Mouse (Mus musculus) neural tube, postnatal 0 days (tissue): ENCODE data around the gene H2-Q4. TPM values are rescaled to one million over a fixed set of nuclear protein-coding genes. Genes with fewer than 3 reads are reported as not detected.

Source experiments
- polyA plus RNA-seq: library from polyadenylated mRNA; unstranded; fragments of >200 nt; fragmentation: Nextera tagmentation; extraction: Ambion mirVana; gene quantifications from 2 replicates; pipeline ENCODE4 v1.2.1, GENCODE M21; 2015

H2-Q4 gene
- 0.97 and 1.9 TPM in 2 replicates for polyA plus RNA-seq

DNA sequence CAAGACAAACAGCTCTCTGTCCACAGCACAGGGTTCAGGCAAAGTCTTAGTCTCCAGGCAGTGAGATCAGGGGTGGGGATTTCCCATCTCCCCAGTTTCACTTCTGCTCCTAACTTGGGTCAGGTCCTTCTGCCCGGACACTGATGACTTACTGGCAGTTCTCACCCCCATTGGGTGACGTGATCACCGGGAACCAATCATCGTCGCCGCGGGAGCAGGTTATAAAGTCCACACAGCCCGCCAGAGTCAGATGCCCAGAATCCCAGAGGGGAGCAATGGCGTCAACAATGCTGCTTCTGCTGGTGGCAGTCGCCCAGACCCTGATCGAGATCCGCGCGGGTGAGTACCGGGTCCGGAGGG is at the start of gene H2-Q4:
Gene H2-Q4, plus strand, starts transcription at position 249 of the 360 bp plus-strand sequence.

DNA sequence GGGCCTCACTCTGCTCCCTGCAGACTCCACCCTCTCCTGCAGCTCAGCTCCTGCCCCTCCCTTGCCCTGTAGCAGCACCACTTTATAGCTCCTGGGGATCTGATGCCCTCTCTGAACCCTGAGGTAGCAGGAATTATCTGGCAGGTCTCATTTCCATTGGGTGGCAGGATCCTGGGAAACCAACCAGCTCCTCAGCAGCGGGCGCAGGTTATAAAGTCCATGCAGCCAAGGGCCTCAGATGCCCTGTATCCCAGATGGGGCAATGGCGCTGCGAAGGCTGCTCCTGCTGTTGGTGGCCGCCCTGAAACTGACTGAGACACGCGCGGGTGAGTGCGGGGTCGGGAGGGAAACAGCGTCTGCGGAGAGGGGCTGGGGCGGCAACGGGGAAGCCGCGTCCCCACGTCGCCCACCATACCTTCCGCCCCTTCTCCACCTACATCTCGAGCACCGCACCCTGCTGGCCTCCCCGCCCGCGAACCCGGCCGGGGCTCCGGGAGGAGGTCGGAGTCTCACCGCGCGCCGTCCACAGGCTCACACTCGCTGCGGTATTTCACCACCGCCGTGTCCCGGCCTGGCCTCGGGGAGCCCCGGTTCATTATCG is 37.2 kb upstream of the H2-Q4 start, which contains the start of gene H2-Q2:
Gene H2-Q2, plus strand, starts transcription at position 172 of the 601 bp plus-strand sequence.

DNA sequence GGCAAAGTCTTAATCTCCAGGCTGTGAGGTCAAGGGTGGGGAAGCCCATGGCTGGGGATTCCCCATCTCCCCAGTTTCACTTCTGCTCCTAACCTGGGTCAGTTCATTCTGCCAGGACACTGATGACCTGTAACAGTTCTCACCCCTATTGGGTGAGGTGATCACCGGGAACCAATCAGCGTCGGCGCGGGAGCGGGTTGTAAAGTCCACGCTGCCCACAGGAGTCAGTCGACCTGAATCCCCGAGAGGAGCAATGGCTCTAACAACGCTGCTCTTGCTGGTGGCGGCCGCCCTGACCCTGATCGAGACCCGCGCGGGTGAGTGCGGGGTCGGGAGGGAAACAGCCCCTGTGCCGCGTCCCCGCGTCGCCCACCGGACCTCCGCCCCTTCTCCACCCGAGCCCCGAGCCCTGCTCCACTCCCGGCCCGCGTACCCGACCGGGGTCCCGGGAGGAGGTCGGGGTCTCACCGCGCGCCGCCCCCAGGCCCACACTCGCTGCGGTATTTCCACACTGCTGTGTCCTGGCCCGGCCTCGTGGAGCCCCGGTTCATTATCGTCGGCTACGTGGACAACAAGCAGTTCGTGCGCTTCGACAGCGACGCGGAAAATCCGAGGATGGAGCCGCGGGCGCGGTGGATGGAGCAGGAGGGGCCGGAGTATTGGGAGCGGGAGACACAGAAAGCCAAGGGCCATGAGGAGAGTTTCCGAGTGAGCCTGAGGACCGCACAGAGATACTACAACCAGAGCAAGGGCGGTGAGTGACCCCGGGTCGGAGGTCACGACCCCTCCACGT is 45.4 kb downstream of the H2-Q4 start, which contains the start of gene H2-Q6:
Gene H2-Q6, plus strand, starts transcription at position 227 of the 793 bp plus-strand sequence.

Other genes with a start within 250 kb of the H2-Q4 start
- gene Apom, start 247.6 kb upstream of the H2-Q4 start, polyA plus RNA-seq, result 0.21 TPM in 1 of 2 replicates, not detected in the other
- 51.1 and 58.5 TPM in 2 replicates for gene Bag6, start 244.4 kb upstream of the H2-Q4 start, polyA plus RNA-seq
- 109 and 138 TPM in 2 replicates for gene Prrc2a, start 214.7 kb upstream of the H2-Q4 start, polyA plus RNA-seq
- 15.4 and 15.5 TPM in 2 replicates for gene Aif1, start 203.5 kb upstream of the H2-Q4 start, polyA plus RNA-seq
- 10.1 and 10.9 TPM in 2 replicates for gene Lst1, start 191.2 kb upstream of the H2-Q4 start, polyA plus RNA-seq
- 1.4 and 1.6 TPM in 2 replicates for gene Ltb, start 185.2 kb upstream of the H2-Q4 start, polyA plus RNA-seq
- 0.12 TPM in 1 of 2 replicates, not detected in the other for gene Tnf, start 177.6 kb upstream of the H2-Q4 start, polyA plus RNA-seq
- gene Lta, start 174.3 kb upstream of the H2-Q4 start, polyA plus RNA-seq, result 0.71 and 1.0 TPM in 2 replicates
- gene Gm16181, start 158.8 kb upstream of the H2-Q4 start, polyA plus RNA-seq, result 0.46 and 0.48 TPM in 2 replicates
- 210 and 227 TPM in 2 replicates for gene Atp6v1g2, start 146.0 kb upstream of the H2-Q4 start, polyA plus RNA-seq
- 12.5 and 13.2 TPM in 2 replicates for gene Nfkbil1, start 143.8 kb upstream of the H2-Q4 start, polyA plus RNA-seq
- gene Ddx39b, start 137.9 kb upstream of the H2-Q4 start, polyA plus RNA-seq, result 251 and 271 TPM in 2 replicates
- gene H2-D1, start 116.9 kb upstream of the H2-Q4 start, polyA plus RNA-seq, result 158 and 172 TPM in 2 replicates
- 0.65 and 1.1 TPM in 2 replicates for gene H2-Q1, start 59.2 kb upstream of the H2-Q4 start, polyA plus RNA-seq
- gene H2-Q2, start 37.4 kb upstream of the H2-Q4 start, polyA plus RNA-seq, result 9.1 and 10.5 TPM in 2 replicates
- 0.92 and 1.9 TPM in 2 replicates for gene H2-Q6, start 45.2 kb downstream of the H2-Q4 start, polyA plus RNA-seq
- gene H2-Q7, start 59.5 kb downstream of the H2-Q4 start, polyA plus RNA-seq, result 4.0 and 6.8 TPM in 2 replicates
- gene H2-Q10, start 90.5 kb downstream of the H2-Q4 start, polyA plus RNA-seq, result 0.56 and 0.66 TPM in 2 replicates
- gene Pou5f1, start 126.4 kb downstream of the H2-Q4 start, polyA plus RNA-seq, result not detected in 2 replicates
- gene Tcf19, start 137.2 kb downstream of the H2-Q4 start, polyA plus RNA-seq, result 10.5 and 11.8 TPM in 2 replicates
- 2.6 and 3.4 TPM in 2 replicates for gene Cchcr1, start 137.5 kb downstream of the H2-Q4 start, polyA plus RNA-seq
- 0.28 and 0.44 TPM in 2 replicates for gene Psors1c2, start 153.6 kb downstream of the H2-Q4 start, polyA plus RNA-seq
- 0.05 TPM in 1 of 2 replicates, not detected in the other for gene Cdsn, start 172.5 kb downstream of the H2-Q4 start, polyA plus RNA-seq
- not detected in 2 replicates for gene 2300002M23Rik, start 187.8 kb downstream of the H2-Q4 start, polyA plus RNA-seq
- gene Sfta2, start 221.9 kb downstream of the H2-Q4 start, polyA plus RNA-seq, result not detected in 2 replicates
- not detected in 2 replicates for gene Gm9573, start 247.0 kb downstream of the H2-Q4 start, polyA plus RNA-seq